Mouse (Mus musculus) intestine, embryonic 16.5 days (tissue): ENCODE results near the gene Irf6. TPM values are rescaled to one million over a fixed set of nuclear protein-coding genes. Genes with fewer than 3 reads are reported as not detected.
A peak's percentile ranks its signal among the peaks of the same experiment; 100 is the strongest.

Experiments used
- ATAC-seq: fragments of 200-750 bp; cut with Nextera tagmentation; 2 replicates; pipeline ENCODE4 v1.8.0; 2017; ENCODE audit warnings: moderate TSS enrichment, moderate library complexity
- H3K27ac ChIP-seq: fragments of 300-500 bp; sonication (generic); 2 replicates; pipeline ENCODE4 v1.5.1; 2014; ENCODE audit warnings: mild to moderate bottlenecking, low read length
- H3K27me3 ChIP-seq: fragments of 300-500 bp; sonication (generic); replicated peaks from 2 replicates; pipeline ENCODE4 v1.6.1; 2014; ENCODE audit warnings: low read length, control low read depth, mixed read lengths; ENCODE audit not compliant: control insufficient read depth, insufficient read depth
- H3K36me3 ChIP-seq: fragments of 300-500 bp; sonication (generic); 2 replicates; pipeline ENCODE4 v1.6.1; 2014; ENCODE audit warnings: low read length, control low read depth; ENCODE audit not compliant: control insufficient read depth, insufficient read depth
- H3K4me1 ChIP-seq: fragments of 300-500 bp; sonication (generic); 2 replicates; pipeline ENCODE4 v1.6.1; 2014; ENCODE audit warnings: low read length, control low read depth, mixed read lengths; ENCODE audit not compliant: control insufficient read depth, insufficient read depth
- H3K4me2 ChIP-seq: fragments of 300-500 bp; sonication (generic); 2 replicates; pipeline ENCODE4 v1.6.1; 2014; ENCODE audit warnings: low read depth, low read length, control low read depth
- H3K4me3 ChIP-seq: fragments of 300-500 bp; sonication (generic); 2 replicates; pipeline ENCODE4 v1.5.1; 2014; ENCODE audit warnings: mild to moderate bottlenecking, low read length
- H3K9ac ChIP-seq: fragments of 300-500 bp; sonication (generic); 2 replicates; pipeline ENCODE4 v1.6.1; 2014; ENCODE audit warnings: low read depth, low read length
- H3K9me3 ChIP-seq: fragments of 300-500 bp; sonication (generic); 2 replicates; pipeline ENCODE4 v1.6.1; 2016; ENCODE audit warnings: low read length, control low read depth; ENCODE audit not compliant: control insufficient read depth
- WGBS: fragments of 180-500 bp; shearing (Covaris S2); extraction: QIAGEN DNeasy Blood & Tissue Kit; methylation state at CpG from one replicate; pipeline ENCODE4 v1.1.7; 2014; 5-methylcytosine and 5-hydroxymethylcytosine counted together
- polyA plus RNA-seq: library from polyadenylated mRNA; unstranded; fragments of >200 nt; fragmentation: Nextera tagmentation; extraction: Ambion mirVana; gene quantifications from 2 replicates; pipeline ENCODE4 v1.2.1, GENCODE M21; 2015

Gene Irf6
- polyA plus RNA-seq, 1 experiment from 2014 or later, result 95.0 TPM

GRCm38 (mm10) chr1:193201383-193201778 lies 48.5 kb downstream of the Irf6 start, which contains the start of gene Traf3ip3:
Gene Traf3ip3, minus strand, starts transcription at chr1:193201703.
- no peaks in the 10 kb centered on the region for H3K4me1 ChIP-seq
- H3K9ac ChIP-seq, result no peak within 1 kb of the TSS
- WGBS, result 66% methylated on average over 5 of the region's 5 CpGs
- H3K4me2 ChIP-seq, result no peak within 1 kb of the TSS
- peak; percentile 56; the same call in 1 of the 2 replicates for ATAC-seq
- no peak within 1 kb of the TSS for H3K27ac ChIP-seq
- no peaks in the 10 kb centered on the region for H3K36me3 ChIP-seq
- no peaks in the 10 kb centered on the region for H3K27me3 ChIP-seq
- no peak within 1 kb of the TSS for H3K4me3 ChIP-seq
- H3K9me3 ChIP-seq, result no peaks in the 10 kb centered on the region

GRCm38 (mm10) chr1:193203821-193204220 lies 50.9 kb downstream of the Irf6 start:
- no peak for ATAC-seq
- no peak overlapping the region for H3K4me3 ChIP-seq
- 55% methylated on average over 2 of the region's 2 CpGs for WGBS

GRCm38 (mm10) chr1:193205431-193205830 lies 52.5 kb downstream of the Irf6 start:
- Histone ChIP-seq H3K27ac (no peak overlapping the region), H3K36me3 (no peaks in the 10 kb centered on the region), H3K9ac (no peak overlapping the region), H3K9me3 (no peaks in the 10 kb centered on the region), H3K27me3 (no peaks in the 10 kb centered on the region), H3K4me1 (no peaks in the 10 kb centered on the region), H3K4me2 (no peak overlapping the region), H3K4me3 (no peak overlapping the region)
- WGBS, result 63% methylated on average over 2 of the region's 2 CpGs
- no peak for ATAC-seq

More at GRCm38 (mm10) chr1:193203821-193204220, 50.9 kb downstream of the Irf6 start:
- no peak overlapping the region for H3K27ac ChIP-seq
- H3K27me3 ChIP-seq, result no peaks in the 10 kb centered on the region
- no peak overlapping the region for H3K9ac ChIP-seq
- H3K4me1 ChIP-seq, result no peaks in the 10 kb centered on the region
- H3K4me2 ChIP-seq, result no peak overlapping the region
- H3K9me3 ChIP-seq, result no peaks in the 10 kb centered on the region
- no peaks in the 10 kb centered on the region for H3K36me3 ChIP-seq

DNA sequence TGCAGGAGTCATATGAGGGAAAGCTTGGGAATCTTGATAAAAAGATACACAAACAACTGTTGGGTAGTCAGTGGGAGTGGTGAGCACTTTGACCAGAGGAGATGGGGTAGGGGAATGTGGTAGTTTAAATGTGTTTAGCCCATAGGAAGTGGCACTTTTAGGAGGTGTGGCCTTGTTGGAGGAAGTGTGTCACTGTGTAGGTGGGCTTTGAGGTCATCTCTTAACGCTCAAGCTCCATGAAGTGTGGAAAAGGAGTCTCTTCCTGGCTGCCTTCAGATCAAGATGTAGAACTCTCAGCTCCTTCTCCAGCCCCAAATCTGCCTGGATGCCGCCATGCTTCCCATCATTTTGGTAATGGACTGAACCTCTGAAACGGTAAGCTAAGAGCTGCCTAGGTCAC lies 54.6 kb downstream of the Irf6 start, which contains the start of gene Lamb3:
TSS of gene Lamb3 (plus strand) at position 197 of the 400 bp plus-strand sequence.
- ATAC-seq, result no peak
- H3K4me2 ChIP-seq, result no peak within 1 kb of the TSS

DNA sequence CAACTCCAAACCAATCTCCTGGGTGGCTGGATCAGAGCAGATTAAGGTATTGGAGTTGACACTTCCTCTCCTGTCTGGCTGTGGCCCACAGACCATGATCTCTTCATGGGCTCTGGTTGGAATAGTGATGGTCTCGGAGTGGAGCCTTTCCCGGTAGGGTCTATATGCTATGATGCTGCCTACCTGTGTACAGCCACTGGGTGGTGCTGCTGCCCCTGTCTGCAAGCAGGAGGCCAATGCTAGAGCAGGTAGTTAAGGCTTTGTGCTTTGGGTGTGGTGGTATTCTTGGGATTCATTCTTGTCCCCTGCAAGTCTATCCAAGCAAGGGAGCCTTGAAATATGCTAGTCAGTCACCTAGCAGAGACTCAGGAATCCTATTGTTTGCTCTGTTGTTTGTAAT lies 55.3 kb downstream of the Irf6 start:
- H3K9ac ChIP-seq, result no peak overlapping the region
- no peak overlapping the region for H3K27ac ChIP-seq
- H3K4me3 ChIP-seq, result no peak overlapping the region
- 36% methylated on average over 2 of the region's 2 CpGs for WGBS
- H3K4me2 ChIP-seq, result no peak overlapping the region
- 0 out of 2 replicates have a peak, but pooled peaks have one; percentile 38 for ATAC-seq
- H3K27me3 ChIP-seq, result no peaks in the 10 kb centered on the region
- H3K36me3 ChIP-seq, result no peaks in the 10 kb centered on the region
- H3K4me1 ChIP-seq, result no peaks in the 10 kb centered on the region
- H3K9me3 ChIP-seq, result no peaks in the 10 kb centered on the region

More for the DNA sequence above, 54.6 kb downstream of the Irf6 start, which contains the start of gene Lamb3:
- no peak within 1 kb of the TSS for H3K27ac ChIP-seq
- H3K4me1 ChIP-seq, result no peaks in the 10 kb centered on the region
- H3K27me3 ChIP-seq, result no peaks in the 10 kb centered on the region
- no peak within 1 kb of the TSS for H3K4me3 ChIP-seq
- no peak within 1 kb of the TSS for H3K9ac ChIP-seq
- 92% methylated on average over 3 of the region's 3 CpGs for WGBS
- no peaks in the 10 kb centered on the region for H3K9me3 ChIP-seq
- H3K36me3 ChIP-seq, result no peaks in the 10 kb centered on the region

DNA sequence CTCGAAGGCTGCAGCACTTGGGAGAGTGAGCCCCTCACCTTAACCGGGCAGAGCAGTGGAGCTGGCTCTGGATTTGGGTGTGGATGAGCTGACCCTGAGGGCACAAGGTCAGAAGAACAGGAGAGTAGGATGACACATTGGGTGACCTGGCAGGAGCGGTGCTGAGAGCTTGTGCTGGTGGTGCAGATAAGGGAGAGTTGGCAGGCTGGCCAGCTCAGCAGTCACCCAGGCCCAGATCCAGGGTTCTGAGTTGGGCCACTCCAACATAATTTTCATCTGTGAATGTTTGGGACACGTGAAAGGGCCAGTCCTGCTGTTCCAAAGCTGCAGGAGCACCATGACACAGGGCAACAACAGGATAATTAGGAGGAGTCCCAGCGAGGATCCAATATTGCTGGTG lies 58.5 kb downstream of the Irf6 start:
- H3K9ac ChIP-seq, result no peak overlapping the region
- H3K4me2 ChIP-seq, result no peak overlapping the region
- WGBS, result 75% methylated on average over 5 of the region's 5 CpGs
- H3K4me3 ChIP-seq, result no peak overlapping the region
- no peak overlapping the region for H3K27ac ChIP-seq
- no peaks in the 10 kb centered on the region for H3K27me3 ChIP-seq
- H3K9me3 ChIP-seq, result no peaks in the 10 kb centered on the region
- no peaks in the 10 kb centered on the region for H3K36me3 ChIP-seq
- H3K4me1 ChIP-seq, result no peaks in the 10 kb centered on the region
- no peak for ATAC-seq

DNA sequence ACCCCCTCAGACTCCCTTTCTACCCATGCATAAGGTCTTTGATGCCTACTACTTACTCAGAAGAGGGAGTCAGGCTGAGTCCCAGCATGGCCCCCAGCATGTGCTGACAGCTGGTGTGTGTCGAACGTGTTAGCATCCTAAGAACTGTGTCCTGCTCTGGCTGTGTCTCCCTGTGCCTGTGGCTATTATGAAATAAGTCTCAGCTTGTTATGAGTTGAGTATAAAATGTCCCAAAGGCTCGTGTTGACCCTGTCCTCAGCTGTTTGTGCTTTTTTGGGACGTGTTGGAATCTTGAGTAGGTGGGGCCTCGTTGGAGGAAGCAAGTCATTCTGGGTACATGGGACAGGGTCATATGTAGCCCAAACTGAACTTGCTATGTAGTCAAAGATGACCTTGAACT lies 61.1 kb downstream of the Irf6 start:
- WGBS, result 64% methylated on average over 5 of the region's 5 CpGs
- no peak overlapping the region for H3K4me3 ChIP-seq
- H3K27ac ChIP-seq, result no peak overlapping the region
- no peak overlapping the region for H3K4me2 ChIP-seq
- H3K27me3 ChIP-seq, result no peaks in the 10 kb centered on the region
- no peaks in the 10 kb centered on the region for H3K9me3 ChIP-seq
- H3K9ac ChIP-seq, result no peak overlapping the region
- no peaks in the 10 kb centered on the region for H3K36me3 ChIP-seq
- no peaks in the 10 kb centered on the region for H3K4me1 ChIP-seq
- no peak for ATAC-seq

GRCm38 (mm10) chr1:193216000-193216399 lies 63.1 kb downstream of the Irf6 start:
- H3K4me3 ChIP-seq, result no peak overlapping the region
- WGBS, result 71% methylated on average over 3 of the region's 3 CpGs
- H3K4me1 ChIP-seq, result no peaks in the 10 kb centered on the region
- no peak overlapping the region for H3K4me2 ChIP-seq
- H3K27ac ChIP-seq, result no peak overlapping the region
- ATAC-seq, result no peak
- H3K27me3 ChIP-seq, result no peaks in the 10 kb centered on the region
- no peak overlapping the region for H3K9ac ChIP-seq
- H3K9me3 ChIP-seq, result no peaks in the 10 kb centered on the region
- H3K36me3 ChIP-seq, result no peaks in the 10 kb centered on the region

DNA sequence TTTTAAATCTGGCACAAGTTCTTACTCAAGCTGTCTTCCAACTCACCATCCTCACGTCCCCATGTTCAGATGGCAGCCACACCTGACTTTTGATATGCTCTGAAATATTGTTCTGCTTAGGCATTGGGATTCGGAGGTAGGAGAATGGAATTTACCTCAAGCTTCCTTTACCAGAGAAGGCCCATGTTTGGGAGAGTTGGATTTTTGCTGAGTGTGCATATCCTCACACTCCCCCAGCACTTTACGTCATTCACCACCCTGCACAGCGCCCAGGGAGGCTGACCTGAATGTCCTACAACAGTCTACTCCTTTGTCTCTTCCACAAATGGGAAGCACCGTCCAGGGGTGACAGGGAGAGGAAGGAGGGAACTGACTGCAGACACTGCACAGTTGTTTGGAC lies 67.5 kb downstream of the Irf6 start:
- Histone ChIP-seq H3K4me3 (no peak overlapping the region), H3K36me3 (no peaks in the 10 kb centered on the region), H3K4me1 (no peaks in the 10 kb centered on the region), H3K9me3 (no peaks in the 10 kb centered on the region), H3K27me3 (no peaks in the 10 kb centered on the region), H3K4me2 (no peak overlapping the region), H3K27ac (no peak overlapping the region), H3K9ac (no peak overlapping the region)
- ATAC-seq, result no peak
- WGBS, result 64% methylated on average over 5 of the region's 5 CpGs
